Mouse (Mus musculus): Measurements from ENCODE around the gene Trim28. TPM values are rescaled to one million over a fixed set of nuclear protein-coding genes. Genes with fewer than 3 reads are reported as not detected.

The Trim28 gene
- total and polyA plus RNA-seq, 3 experiments, result 500 to 891 (median 516) TPM

DNA sequence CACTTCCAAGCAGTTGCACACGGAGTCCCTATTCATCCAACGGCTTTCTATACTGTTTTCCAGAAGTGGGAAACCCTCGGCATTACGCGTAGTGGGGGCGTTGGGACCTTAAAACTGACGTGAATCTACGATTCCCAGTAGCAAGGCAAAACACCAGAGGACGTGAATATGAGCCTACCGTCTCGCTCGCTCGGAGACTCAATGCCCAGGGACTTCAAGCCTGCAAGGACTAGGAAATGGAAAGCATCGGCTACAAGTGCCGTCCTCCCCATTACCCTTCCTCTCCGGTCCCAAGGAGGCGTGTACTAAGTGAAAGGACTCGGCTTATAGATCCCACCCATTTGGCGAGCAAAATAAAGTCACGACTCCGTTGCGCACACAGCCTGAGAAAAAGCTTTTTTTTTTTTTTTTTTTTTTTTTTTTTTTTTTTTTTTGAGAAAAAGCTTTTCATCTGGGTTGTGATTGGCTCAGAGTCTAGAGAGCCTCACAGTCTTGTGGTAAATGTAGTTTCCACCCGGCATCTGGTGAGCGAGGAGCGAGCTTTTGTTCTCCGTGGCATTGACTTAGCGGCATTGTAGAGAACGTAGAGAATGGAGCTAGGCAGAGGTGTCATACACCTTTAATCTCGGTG, 37.3 kb upstream of the Trim28 start:
- no peaks in the 10 kb centered on the region for H3K79me2 ChIP-seq (replicated peaks; ENCODE audit: control insufficient read depth, extremely low read depth, insufficient read depth, poor library complexity, severe bottlenecking)
- peak overlapping the region; percentile 76 for H3K9ac ChIP-seq (ENCODE audit: insufficient read depth, low read depth)
- peak overlapping the region; percentile 63 for H3K4me2 ChIP-seq (ENCODE audit: insufficient read depth, low read depth, poor library complexity, severe bottlenecking)
- no peaks in the 10 kb centered on the region for H3K27me3 ChIP-seq (replicated peaks)
- in situ Hi-C loops (cut with MboI; ENCODE audit: low pct_ligation_motif_present, low pct_unique_long_range_greater_than_20kb, low sequenced_read_pairs) (no loop called here), dilution Hi-C loops (cut with MboI; ENCODE audit: extremely low pct_ligation_motif_present, extremely low pct_unique_long_range_greater_than_20kb, low sequenced_read_pairs) (no loop called here)
- H3K27ac ChIP-seq (ENCODE audit: insufficient read depth, low read depth), result peak overlapping the region; percentile 31; the same call in 1 of the 2 replicates
- no peak for TF ChIP-seq EP300 (IDR thresholded peaks at IDR 0.05; ENCODE audit: low read length)
- no peak for TF ChIP-seq CHD1 (IDR thresholded peaks at IDR 0.05; ENCODE audit: low read depth, low read length)
- TF ChIP-seq RCOR1 (conservative IDR thresholded peaks at IDR 0.05; ENCODE audit: low read depth, low read length), result no peak
- TF ChIP-seq MAZ (IDR thresholded peaks at IDR 0.05; ENCODE audit: low read depth, low read length), result peak; percentile 23; the same call in 1 of the 2 replicates
- TF ChIP-seq ETS1 (conservative IDR thresholded peaks at IDR 0.05; ENCODE audit: low read depth, low read length), result 0 out of 2 replicates have a peak, but pooled peaks have one; percentile 24
- peak; percentile 61; the same call in 1 of the 2 replicates for TF ChIP-seq NELFE (IDR thresholded peaks at IDR 0.05; ENCODE audit: low read depth, low read length)
- TF ChIP-seq USF2 (conservative IDR thresholded peaks at IDR 0.05; ENCODE audit: low read depth, low read length), result no peak
- TF ChIP-seq MXI1 (IDR thresholded peaks at IDR 0.05; ENCODE audit: low read depth, low read length), result peak; percentile 76
- TF ChIP-seq ZMIZ1 (IDR thresholded peaks at IDR 0.05; ENCODE audit: low read depth, low read length), result 0 out of 2 replicates have a peak, but pooled peaks have one; percentile 28
- TF ChIP-seq TCF12 (IDR thresholded peaks at IDR 0.05; ENCODE audit: low read depth, low read length), result peak; percentile 62; the same call in 1 of the 2 replicates
- TF ChIP-seq KAT2A (IDR thresholded peaks at IDR 0.05; ENCODE audit: insufficient replicate concordance, low read length), result no peak
- peak; percentile 53; the same call in 1 of the 2 replicates for TF ChIP-seq ELF1 (IDR thresholded peaks at IDR 0.05; ENCODE audit: low read depth, low read length)
- TF ChIP-seq HCFC1 (IDR thresholded peaks at IDR 0.05; ENCODE audit: low read depth, low read length), result peak; percentile 83
- TF ChIP-seq ZNF384 (IDR thresholded peaks at IDR 0.05; ENCODE audit: low read depth, low read length), result peak; percentile 99
- no peak for TF ChIP-seq RAD21 (IDR thresholded peaks at IDR 0.05; ENCODE audit: low read depth, low read length)
- peak; percentile 59 for TF ChIP-seq POLR2A (IDR thresholded peaks at IDR 0.05; ENCODE audit: low read depth, low read length)
- no peak; the same call in 1 of the 2 replicates for TF ChIP-seq ZKSCAN1 (IDR thresholded peaks at IDR 0.05; ENCODE audit: borderline replicate concordance, low read depth, low read length)
- peak; percentile 62 for TF ChIP-seq BHLHE40 (IDR thresholded peaks at IDR 0.05; ENCODE audit: low read depth, low read length)
- 0 out of 2 replicates have a peak, but pooled peaks have one; percentile 51 for TF ChIP-seq JUND (conservative IDR thresholded peaks at IDR 0.05; ENCODE audit: low read depth, low read length)
- no peak for TF ChIP-seq SMC3 (IDR thresholded peaks at IDR 0.05; ENCODE audit: low read depth, low read length)
- TF ChIP-seq UBTF (IDR thresholded peaks at IDR 0.05; ENCODE audit: low read depth, low read length), result 0 out of 2 replicates have a peak, but pooled peaks have one; percentile 16
- 0 out of 2 replicates have a peak, but pooled peaks have one; percentile 34 for TF ChIP-seq E2F4 (IDR thresholded peaks at IDR 0.05; ENCODE audit: insufficient replicate concordance, low read depth, low read length)
- TF ChIP-seq MAX (IDR thresholded peaks at IDR 0.05; ENCODE audit: low read length), result peak; percentile 55; the same call in 1 of the 2 replicates
- no peak for TF ChIP-seq JUN (IDR thresholded peaks at IDR 0.05; ENCODE audit: insufficient read depth, low read depth, low read length)
- peak; percentile 76; the same call in 1 of the 2 replicates for TF ChIP-seq MYC (IDR thresholded peaks at IDR 0.05; ENCODE audit: low read depth, low read length)
- TF ChIP-seq CTCF (conservative IDR thresholded peaks at IDR 0.05 in 1 of 2, IDR thresholded peaks at IDR 0.05 in 1 of 2; ENCODE audit: low read depth in 2 of 2, low read length in 2 of 2), result no peak
- TF ChIP-seq CHD2 (IDR thresholded peaks at IDR 0.05; ENCODE audit: low read length), result no peak
- TF ChIP-seq POLR2AphosphoS2 (IDR thresholded peaks at IDR 0.05; ENCODE audit: low read depth, low read length), result no peak; the same call in 1 of the 2 replicates
- TF ChIP-seq MEF2A (IDR thresholded peaks at IDR 0.05; ENCODE audit: borderline replicate concordance, low read depth, low read length), result no peak
- TF ChIP-seq ZC3H11A (IDR thresholded peaks at IDR 0.05; ENCODE audit: low read depth, low read length), result no peak
- TF ChIP-seq TBP (conservative IDR thresholded peaks at IDR 0.05; ENCODE audit: low read depth, low read length), result peak; percentile 76
- peak; percentile 31; the same call in 1 of the 2 replicates for TF ChIP-seq NRF1 (IDR thresholded peaks at IDR 0.05; ENCODE audit: low read depth, low read length)
- no peak for TF ChIP-seq USF1 (IDR thresholded peaks at IDR 0.05; ENCODE audit: low read depth, low read length)
- TF ChIP-seq SIN3A (IDR thresholded peaks at IDR 0.05; ENCODE audit: low read length), result peak; percentile 82
- no peak for TF ChIP-seq MAFK (IDR thresholded peaks at IDR 0.05; ENCODE audit: insufficient replicate concordance, low read length)
- TF ChIP-seq PAX5 (IDR thresholded peaks at IDR 0.05; ENCODE audit: low read length), result no peak
- TF ChIP-seq GABPA (IDR thresholded peaks at IDR 0.05; ENCODE audit: insufficient replicate concordance, low read depth, low read length), result no peak
- peak; percentile 53; the same call in 1 of the 2 replicates for TF ChIP-seq IRF4 (IDR thresholded peaks at IDR 0.05; ENCODE audit: low read depth, low read length)
- no peaks in the 10 kb centered on the region for H3K36me3 ChIP-seq (replicated peaks in 1 of 2; ENCODE audit: control insufficient read depth in 1 of 2, insufficient read depth in 1 of 2, low read length in 1 of 2)
- peak overlapping the region; percentile 53 to 74 (median 63) for H3K4me3 ChIP-seq (replicated peaks in 1 of 3; ENCODE audit: low read depth in 2 of 3, low read length in 2 of 3, poor library complexity in 1 of 3)
- DNase-seq (ENCODE audit: extremely low read depth), result peak; percentile 78
- H3K9me3 ChIP-seq (replicated peaks; ENCODE audit: low read length), result no peaks in the 10 kb centered on the region
- H3K4me1 ChIP-seq (ENCODE audit: control insufficient read depth in 1 of 2, insufficient read depth in 2 of 2), result peaks cover 0 to 33% of the 10 kb centered on the region in 2 experiments; a peak in 2 of 4 replicates

Data from CH12.LX (cell line).